Mouse (Mus musculus) megakaryocyte, embryonic 14.5 days (primary cell): Measurements from ENCODE around the gene Sh2b3.

Source experiments
- FLI1 ChIP-seq: IDR thresholded peaks from 2 replicates; pipeline ENCODE4 v1.6.1; 2012; ENCODE audit warnings: low read length, inconsistent platforms, mixed read lengths
- GATA1 ChIP-seq: IDR thresholded peaks from 3 replicates; pipeline ENCODE4 v1.6.1; 2012; ENCODE audit warnings: mixed read lengths, low read length, inconsistent platforms, borderline replicate concordance

DNA sequence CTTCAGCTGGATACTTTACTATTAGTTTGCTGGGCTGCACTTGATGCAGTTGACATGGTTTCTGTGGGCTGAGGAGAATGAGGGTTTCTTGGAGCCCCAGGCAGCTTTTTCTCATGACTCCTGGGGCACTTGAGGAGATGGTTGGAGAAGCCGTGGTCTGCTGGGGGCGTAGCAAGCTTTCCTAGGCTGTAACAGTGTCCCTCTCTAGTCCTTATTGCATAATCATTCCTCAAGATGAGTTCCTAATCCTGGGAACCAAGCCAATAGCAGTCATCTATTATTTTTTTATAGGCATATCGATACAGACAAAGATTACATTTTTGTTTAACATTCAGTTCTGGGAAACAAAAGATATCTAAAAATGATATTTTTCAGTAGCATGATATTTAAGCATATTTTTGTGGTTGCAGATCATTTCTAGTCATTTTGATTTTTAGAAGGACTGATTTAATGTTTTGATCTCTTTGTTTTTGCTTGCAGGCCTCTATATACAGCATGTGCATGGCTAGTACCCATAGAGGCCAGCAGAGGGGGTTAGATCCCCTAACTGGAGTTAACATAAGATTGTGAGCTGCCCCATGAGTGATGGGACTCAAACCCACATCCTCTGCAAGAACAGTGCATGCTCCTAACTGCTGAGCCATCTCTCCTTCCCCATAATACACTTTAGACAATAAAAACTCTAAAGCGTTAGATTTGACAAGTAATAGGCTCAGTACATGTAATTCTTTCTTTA is 71.2 kb downstream of the Sh2b3 start:
- TF ChIP-seq GATA1 (no peak), FLI1 (no peak)
